Mouse (Mus musculus) gastrocnemius, postnatal 14 days (tissue): Measurements from ENCODE around the gene Pced1b. TPM values are rescaled to one million over a fixed set of nuclear protein-coding genes. Genes with fewer than 3 reads are reported as not detected.
"Not testable (repeated sequence)": the region's sequence is repeated elsewhere in the genome, so short reads cannot be mapped to it uniquely, and the experiment has no call there.

Source experiments
- DNase-seq: peaks from one replicate; pipeline ENCODE4 v3.0.0; 2021; ENCODE audit warnings: mixed read lengths
- intact Hi-C: fragments of 180-260 bp; cut with DNase I; formaldehyde crosslinking; loops from one replicate; pipeline ENCODE4 v1.15.1; 2025; ENCODE audit warnings: low total_unique reads
- total RNA-seq, 2 experiments: library from RNA; stranded (reverse); gene quantifications; 2 replicates each; pipeline ENCODE4 v1.2.3; 2021

The Pced1b gene
- total RNA-seq, 2 experiments from 2014 or later = 3.7 to 4.1 TPM

- intact Hi-C loops = no loop called here
- no peak for DNase-seq
Measured at GRCm38 (mm10) chr15:97382567-97382966, 135.7 kb downstream of the Pced1b start.

- intact Hi-C loops = no loop called here
- DNase-seq = no peak
Measured at GRCm38 (mm10) chr15:97383523-97384141, 136.7 kb downstream of the Pced1b start.

GRCm38 (mm10) chr15:97384170-97385018 lies 137.5 kb downstream of the Pced1b start:
- intact Hi-C loops = no loop called here
- DNase-seq = no peak

- DNase-seq, intact Hi-C loops: not testable (repeated sequence)
Measured at GRCm38 (mm10) chr15:97385174-97385573, 138.3 kb downstream of the Pced1b start.

GRCm38 (mm10) chr15:97387793-97388192 lies 140.9 kb downstream of the Pced1b start:
- DNase-seq = no peak
- intact Hi-C loops = no loop called here

GRCm38 (mm10) chr15:97389577-97389976 lies 142.7 kb downstream of the Pced1b start:
- no peak for DNase-seq

DNA sequence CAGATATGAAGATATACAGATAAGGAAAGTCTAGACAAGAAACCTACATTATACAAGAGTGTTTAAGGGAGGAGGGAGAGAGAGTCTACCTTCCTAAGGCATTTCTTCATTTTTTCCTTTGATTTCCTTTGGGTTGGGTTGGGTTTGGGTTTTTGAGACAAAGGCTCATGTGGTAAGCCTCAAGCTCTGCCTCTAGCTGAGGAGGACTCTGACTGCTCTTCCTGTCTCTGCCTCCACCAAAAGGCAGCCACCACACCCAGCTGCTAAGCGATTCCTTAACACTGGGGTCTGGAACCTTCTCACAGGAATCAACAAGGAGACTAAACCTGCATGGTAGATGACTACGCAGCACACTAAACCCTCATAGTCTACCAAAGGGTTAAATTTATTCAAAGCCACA lies 143.9 kb downstream of the Pced1b start:
- intact Hi-C loops = no loop called here
- no peak for DNase-seq

More at GRCm38 (mm10) chr15:97389577-97389976, 142.7 kb downstream of the Pced1b start:
- intact Hi-C loops = no loop called here

DNA sequence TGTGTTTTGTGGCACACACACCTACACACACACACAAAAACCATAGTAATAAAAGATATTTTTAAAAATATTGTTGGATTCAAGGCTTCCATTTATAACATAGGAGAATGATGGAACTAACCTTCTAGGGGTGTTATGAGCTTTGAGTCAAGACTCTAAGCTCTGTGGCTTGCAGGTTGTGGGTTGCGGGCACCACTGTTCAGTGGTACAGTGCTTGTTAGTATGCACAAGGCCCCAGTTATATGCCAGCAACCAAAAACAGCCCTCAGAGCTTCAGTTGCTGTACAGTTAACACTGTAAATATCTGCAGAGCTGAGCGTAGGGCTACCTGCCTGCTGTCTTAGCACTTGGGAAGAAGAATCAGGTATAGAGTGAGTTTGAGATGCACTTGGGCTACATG lies 144.5 kb downstream of the Pced1b start:
- DNase-seq = no peak
- intact Hi-C loops = no loop called here

- no peak for DNase-seq
Measured at GRCm38 (mm10) chr15:97394561-97394960, 147.7 kb downstream of the Pced1b start.

DNA sequence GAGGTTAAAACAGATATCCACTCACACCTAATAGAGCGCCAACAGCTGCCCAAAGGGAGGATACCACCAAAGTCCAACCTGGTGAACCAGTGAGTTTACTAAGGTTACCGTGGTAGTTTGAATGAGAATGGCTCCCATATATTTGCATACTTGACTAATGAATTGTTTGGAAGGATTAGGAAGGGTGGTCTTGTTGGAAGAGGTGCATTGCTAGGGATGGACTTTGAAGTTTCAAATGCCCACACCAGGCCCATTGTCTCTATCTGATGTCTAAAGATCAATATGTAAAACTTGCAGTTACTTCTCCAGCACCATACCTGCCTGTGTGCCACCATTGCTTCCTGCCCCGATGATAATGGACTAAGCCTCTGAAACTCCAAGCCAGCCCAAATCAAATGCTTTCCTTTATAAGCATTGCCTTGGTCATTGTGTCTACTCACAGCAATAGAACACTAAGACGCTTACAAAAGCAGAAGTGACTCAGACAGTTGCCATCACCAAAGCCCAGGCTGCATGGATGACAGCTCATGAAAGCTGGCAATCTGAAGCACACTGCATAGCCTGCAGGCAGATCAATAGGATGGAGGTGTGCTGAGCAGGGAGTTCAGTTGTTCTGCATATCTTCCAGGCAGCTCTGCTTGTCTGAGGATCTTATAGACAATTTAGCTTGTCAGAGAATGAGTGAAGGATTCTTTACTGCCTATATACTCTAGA lies 149.8 kb downstream of the Pced1b start:
- intact Hi-C loops = no loop called here
- DNase-seq = no peak

More at GRCm38 (mm10) chr15:97394561-97394960, 147.7 kb downstream of the Pced1b start:
- intact Hi-C loops = no loop called here

DNA sequence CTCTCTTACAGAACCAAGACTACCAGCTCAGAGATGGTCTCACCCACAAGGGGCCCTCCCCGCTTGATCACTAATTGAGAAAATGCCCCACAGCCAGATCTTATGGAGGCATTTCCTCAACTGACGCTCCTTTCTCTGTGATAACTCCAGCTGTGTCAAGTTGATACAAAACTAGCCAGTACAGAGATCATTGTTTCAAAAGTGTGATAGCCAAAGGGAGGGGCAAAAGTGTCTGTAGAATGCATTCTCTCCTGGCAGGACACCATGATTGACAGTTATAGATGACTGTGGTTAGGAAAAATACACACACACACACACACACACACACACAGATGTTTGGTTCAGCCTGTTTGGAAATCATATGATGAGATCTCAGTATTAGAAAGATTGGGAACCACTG lies 150.9 kb downstream of the Pced1b start:
- DNase-seq = no peak

GRCm38 (mm10) chr15:97400866-97401265 lies 154.0 kb downstream of the Pced1b start:
- intact Hi-C loops = no loop called here
- no peak for DNase-seq

More for the DNA sequence above, 150.9 kb downstream of the Pced1b start:
- intact Hi-C loops = no loop called here

DNA sequence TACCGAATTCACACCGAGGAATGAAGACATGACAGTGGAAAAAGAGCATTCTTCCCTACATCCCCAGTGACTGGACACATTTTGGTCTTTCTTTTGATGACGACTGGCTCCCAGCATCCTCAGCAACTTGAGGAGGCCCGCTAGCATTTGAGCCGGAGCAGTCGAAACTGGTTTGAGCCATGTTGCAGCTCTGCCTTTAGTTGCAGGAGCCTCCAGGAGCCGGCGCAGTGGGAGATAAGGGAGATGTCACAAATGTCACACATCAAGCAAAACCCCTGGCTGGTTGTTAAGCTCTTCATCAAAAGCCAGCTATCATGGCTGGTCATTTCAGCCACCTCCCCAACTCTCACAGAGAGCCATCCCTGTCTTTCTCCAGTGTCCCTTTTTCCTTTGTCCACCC lies 157.6 kb downstream of the Pced1b start:
- DNase-seq = no peak
- intact Hi-C loops = no loop called here

DNA sequence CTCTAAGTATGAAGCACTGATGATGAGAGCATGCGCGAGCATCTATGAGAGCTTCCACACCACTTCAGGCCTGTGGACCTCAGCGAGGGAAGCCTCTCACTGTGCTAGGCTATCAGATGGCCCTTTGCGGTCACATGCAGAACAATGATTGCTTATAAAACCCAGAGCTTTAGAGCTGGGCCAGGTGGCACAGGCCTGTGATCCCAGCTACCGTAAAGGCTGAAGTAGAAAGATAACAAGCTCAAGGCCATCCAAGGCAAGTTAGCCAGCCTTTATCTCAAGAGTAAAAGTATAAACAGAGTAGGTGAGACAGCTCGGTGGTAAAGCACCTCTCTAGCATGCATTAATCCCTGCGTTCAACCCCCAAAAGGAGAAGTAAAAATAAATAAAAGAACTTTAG lies 158.1 kb downstream of the Pced1b start:
- DNase-seq = no peak
- intact Hi-C loops = no loop called here

- DNase-seq = no peak
- intact Hi-C loops = no loop called here
Measured at GRCm38 (mm10) chr15:97406105-97406504, 159.2 kb downstream of the Pced1b start.

GRCm38 (mm10) chr15:97407496-97408454 lies 160.9 kb downstream of the Pced1b start:
- peak; percentile 26 for DNase-seq
- intact Hi-C loops = no loop called here

GRCm38 (mm10) chr15:97411136-97411535 lies 164.2 kb downstream of the Pced1b start:
- intact Hi-C loops = no loop called here
- no peak for DNase-seq

DNA sequence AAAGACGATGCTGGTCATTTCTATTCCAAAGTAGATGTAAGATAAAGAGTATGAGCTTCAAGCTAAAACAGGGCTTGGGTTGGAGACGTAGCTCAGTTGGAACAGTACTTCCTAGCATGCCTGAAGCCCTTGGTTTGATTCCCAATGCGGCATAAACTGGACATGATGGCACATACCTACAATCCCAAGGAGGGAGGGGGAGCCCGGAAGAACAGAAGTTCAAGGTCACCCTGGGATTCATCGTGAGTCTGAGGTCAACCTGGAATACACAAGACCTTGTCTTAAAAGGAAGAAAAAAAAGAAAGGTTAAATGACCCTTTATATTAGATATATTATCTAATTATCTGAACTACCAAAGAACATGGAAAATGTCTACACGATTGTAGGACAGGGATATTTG lies 164.8 kb downstream of the Pced1b start:
- DNase-seq = no peak
- intact Hi-C loops = no loop called here

DNA sequence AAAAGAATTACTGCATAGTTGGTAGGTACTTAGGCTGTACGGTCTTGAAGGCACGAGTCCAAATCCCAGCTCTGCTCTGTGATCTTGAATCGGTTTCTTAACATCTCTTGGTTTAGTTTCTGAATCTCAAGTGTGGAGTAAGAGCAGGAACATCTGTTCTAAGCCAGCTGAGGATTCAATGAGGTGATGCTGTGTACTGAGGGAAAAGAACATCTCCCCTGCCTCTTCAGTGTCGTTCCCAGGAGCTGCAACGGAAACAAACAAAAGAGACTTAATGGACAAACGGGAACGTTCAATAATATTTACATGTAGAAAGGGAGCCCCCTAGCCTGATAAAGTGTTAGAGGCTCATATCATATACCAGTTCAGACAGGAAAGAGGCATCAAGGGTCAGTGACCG lies 165.4 kb downstream of the Pced1b start:
- intact Hi-C loops = no loop called here
- no peak for DNase-seq
